Mouse (Mus musculus): Measurements from ENCODE around the gene Gm1330. TPM values are rescaled to one million over a fixed set of nuclear protein-coding genes. Genes with fewer than 3 reads are reported as not detected.
"Not testable (repeated sequence)": the region's sequence is repeated elsewhere in the genome, so short reads cannot be mapped to it uniquely, and the experiment has no call there.

The Gm1330 gene
- polyA plus RNA-seq (2015; fragmentation: Nextera tagmentation; extraction: Ambion mirVana) = not detected in 2 replicates

DNA sequence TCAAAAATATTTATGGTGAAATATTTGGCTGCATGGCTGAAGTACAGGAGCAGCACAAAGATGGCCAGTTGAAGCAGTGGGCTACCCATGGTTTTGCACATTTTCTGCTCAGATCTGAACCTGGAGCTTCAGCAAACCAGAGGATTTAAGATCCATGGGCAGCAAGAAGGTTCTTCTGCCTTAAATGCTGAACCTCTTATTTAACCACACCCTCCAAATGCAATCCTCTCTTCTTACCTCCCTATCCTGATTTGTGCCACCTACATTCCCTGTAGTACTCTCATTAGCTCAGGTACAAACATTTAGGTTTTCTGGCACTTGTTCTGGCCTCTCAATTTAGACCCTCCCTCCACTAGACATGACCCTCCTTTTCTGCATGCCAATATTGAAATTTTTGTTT is at the start of gene Gm1330:
Gene Gm1330 (minus strand): TSS at position 101 of the 400 bp plus-strand sequence.
- DNase-seq (ENCODE audit: low spot score) = no peak

DNA sequence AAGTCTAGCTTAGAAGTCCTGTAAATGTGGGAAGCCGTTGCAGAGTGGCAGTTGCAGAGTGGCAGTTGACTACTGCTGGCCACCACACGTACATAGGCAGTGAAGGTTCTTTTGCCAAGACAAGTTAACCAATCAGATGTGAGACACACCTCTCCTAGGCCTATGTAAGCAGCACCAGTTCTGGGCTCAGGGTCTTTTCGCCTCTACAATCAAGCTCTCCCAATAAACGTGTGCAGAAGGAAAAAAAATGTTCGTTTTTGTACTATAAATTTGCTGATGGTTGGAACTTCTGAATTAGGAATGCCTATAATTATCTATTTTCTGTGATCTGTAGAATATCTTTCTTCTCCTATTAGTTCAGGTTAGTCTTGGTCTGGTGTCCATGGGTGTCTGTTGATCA is 14.1 kb upstream of the Gm1330 start, which contains the start of gene Gm10750:
Gene Gm10750 (minus strand): TSS at position 101 of the 400 bp plus-strand sequence.
- DNase-seq (ENCODE audit: low spot score) = not testable (repeated sequence)

DNA sequence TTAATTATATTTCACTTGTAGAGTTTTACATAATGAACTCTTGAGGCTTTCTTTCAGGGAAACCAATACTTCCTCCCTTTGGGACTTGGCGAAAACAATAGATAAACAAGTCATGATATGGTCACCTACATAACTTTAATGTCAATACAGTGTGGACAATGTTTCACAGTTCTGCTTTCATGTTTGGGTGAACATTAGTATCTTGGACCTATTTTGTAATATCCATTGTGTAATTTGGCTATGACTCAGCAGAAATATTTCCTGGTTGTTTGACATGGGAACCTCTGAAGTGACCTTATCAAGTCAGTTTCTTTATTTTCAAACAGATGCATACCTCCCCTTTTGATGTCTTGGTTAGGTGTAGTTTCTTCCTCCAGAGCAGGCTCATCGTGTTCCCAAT is 1.8 kb upstream of the Gm1330 start:
- no peak for DNase-seq (ENCODE audit: low spot score)

DNA sequence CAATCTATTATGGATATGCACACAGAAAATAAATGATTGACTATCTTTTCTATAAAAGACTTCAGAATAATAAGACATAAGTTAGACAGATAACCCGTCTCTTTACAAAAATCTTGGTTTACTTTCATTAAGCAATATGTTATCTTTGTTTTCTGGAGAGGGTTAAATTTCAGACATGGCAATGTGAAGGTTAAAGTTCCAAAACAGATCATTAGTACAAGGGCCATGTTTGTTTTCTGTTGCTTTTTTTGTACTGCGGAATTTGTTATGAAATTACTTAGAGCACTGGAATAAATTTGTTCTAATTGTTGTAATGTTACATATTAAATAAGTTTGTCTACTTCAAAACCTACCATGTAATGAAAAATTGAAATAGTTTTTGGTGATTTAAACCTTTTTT is 7.9 kb downstream of the Gm1330 start:
- DNase-seq (ENCODE audit: low spot score) = no peak

Other genes with a start within 250 kb of the Gm1330 start
- gene Cst11, start 231.8 kb downstream of the Gm1330 start, polyA plus RNA-seq (2015; fragmentation: Nextera tagmentation; extraction: Ambion mirVana) = not detected in 2 replicates
- not detected in 2 replicates for gene 8030411F24Rik, start 221.2 kb downstream of the Gm1330 start, polyA plus RNA-seq (2015; fragmentation: Nextera tagmentation; extraction: Ambion mirVana)
- gene Cst12, start 213.9 kb downstream of the Gm1330 start, polyA plus RNA-seq (2015; fragmentation: Nextera tagmentation; extraction: Ambion mirVana) = 0.33 and 0.36 TPM in 2 replicates
- 0.31 and 0.40 TPM in 2 replicates for gene Cst8, start 204.5 kb downstream of the Gm1330 start, polyA plus RNA-seq (2015; fragmentation: Nextera tagmentation; extraction: Ambion mirVana)
- gene Cst13, start 183.2 kb downstream of the Gm1330 start, polyA plus RNA-seq (2015; fragmentation: Nextera tagmentation; extraction: Ambion mirVana) = not detected in 2 replicates
- 0.42 and 0.90 TPM in 2 replicates for gene Cst9, start 168.1 kb downstream of the Gm1330 start, polyA plus RNA-seq (2015; fragmentation: Nextera tagmentation; extraction: Ambion mirVana)
- gene 9230104L09Rik, start 138.2 kb downstream of the Gm1330 start, polyA plus RNA-seq (2015; fragmentation: Nextera tagmentation; extraction: Ambion mirVana) = 0.21 and 0.22 TPM in 2 replicates
- gene Cst3, start 127.6 kb downstream of the Gm1330 start, polyA plus RNA-seq (2015; fragmentation: Nextera tagmentation; extraction: Ambion mirVana) = 603 and 634 TPM in 2 replicates
- not detected in 2 replicates for gene Gm10750, start 14.0 kb upstream of the Gm1330 start, polyA plus RNA-seq (2015; fragmentation: Nextera tagmentation; extraction: Ambion mirVana)